Mouse (Mus musculus) intestine, embryonic 16.5 days (tissue): ENCODE data around the gene Stxbp5. TPM values are rescaled to one million over a fixed set of nuclear protein-coding genes. Genes with fewer than 3 reads are reported as not detected.

ENCODE experiments used
- ATAC-seq: fragments of 200-750 bp; cut with Nextera tagmentation; 2 replicates; pipeline ENCODE4 v1.8.0; 2017; ENCODE audit warnings: moderate TSS enrichment, moderate library complexity
- H3K27ac ChIP-seq: fragments of 300-500 bp; sonication (generic); 2 replicates; pipeline ENCODE4 v1.5.1; 2014; ENCODE audit warnings: mild to moderate bottlenecking, low read length
- H3K27me3 ChIP-seq: fragments of 300-500 bp; sonication (generic); replicated peaks from 2 replicates; pipeline ENCODE4 v1.6.1; 2014; ENCODE audit warnings: low read length, control low read depth, mixed read lengths; ENCODE audit not compliant: control insufficient read depth, insufficient read depth
- H3K36me3 ChIP-seq: fragments of 300-500 bp; sonication (generic); 2 replicates; pipeline ENCODE4 v1.6.1; 2014; ENCODE audit warnings: low read length, control low read depth; ENCODE audit not compliant: control insufficient read depth, insufficient read depth
- H3K4me1 ChIP-seq: fragments of 300-500 bp; sonication (generic); 2 replicates; pipeline ENCODE4 v1.6.1; 2014; ENCODE audit warnings: low read length, control low read depth, mixed read lengths; ENCODE audit not compliant: control insufficient read depth, insufficient read depth
- H3K4me2 ChIP-seq: fragments of 300-500 bp; sonication (generic); 2 replicates; pipeline ENCODE4 v1.6.1; 2014; ENCODE audit warnings: low read depth, low read length, control low read depth
- H3K4me3 ChIP-seq: fragments of 300-500 bp; sonication (generic); 2 replicates; pipeline ENCODE4 v1.5.1; 2014; ENCODE audit warnings: mild to moderate bottlenecking, low read length
- H3K9ac ChIP-seq: fragments of 300-500 bp; sonication (generic); 2 replicates; pipeline ENCODE4 v1.6.1; 2014; ENCODE audit warnings: low read depth, low read length
- H3K9me3 ChIP-seq: fragments of 300-500 bp; sonication (generic); 2 replicates; pipeline ENCODE4 v1.6.1; 2016; ENCODE audit warnings: low read length, control low read depth; ENCODE audit not compliant: control insufficient read depth
- WGBS: fragments of 180-500 bp; shearing (Covaris S2); extraction: QIAGEN DNeasy Blood & Tissue Kit; methylation state at CpG from one replicate; pipeline ENCODE4 v1.1.7; 2014; 5-methylcytosine and 5-hydroxymethylcytosine counted together
- polyA plus RNA-seq: library from polyadenylated mRNA; unstranded; fragments of >200 nt; fragmentation: Nextera tagmentation; extraction: Ambion mirVana; gene quantifications from 2 replicates; pipeline ENCODE4 v1.2.1, GENCODE M21; 2015

Stxbp5 gene
- polyA plus RNA-seq, 1 experiment from 2014 or later = 3.1 TPM

DNA sequence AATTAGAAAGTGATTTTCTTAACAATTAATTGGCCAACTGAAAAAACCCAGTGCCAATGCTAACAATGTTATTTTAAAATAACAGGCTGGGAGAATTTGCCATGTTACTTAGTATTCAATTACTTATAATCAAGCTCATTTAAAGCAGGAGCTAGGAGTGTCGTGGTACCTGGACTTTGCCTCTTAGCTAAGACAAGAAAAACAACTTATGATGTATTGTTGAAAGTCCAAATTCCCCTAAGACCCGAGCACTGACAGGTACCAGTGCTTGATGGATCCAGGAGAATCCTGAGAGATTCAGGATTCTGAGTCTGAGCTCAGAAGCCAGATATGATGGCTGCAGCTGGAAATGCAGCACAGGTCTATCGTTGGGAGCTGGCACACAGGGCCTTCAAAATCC is 71.1 kb downstream of the Stxbp5 start:
- Histone ChIP-seq H3K4me1 (no peaks in the 10 kb centered on the region), H3K4me3 (no peak overlapping the region), H3K9me3 (no peaks in the 10 kb centered on the region), H3K27me3 (no peaks in the 10 kb centered on the region), H3K27ac (no peak overlapping the region), H3K36me3 (no peaks in the 10 kb centered on the region), H3K4me2 (no peak overlapping the region), H3K9ac (no peak overlapping the region)
- no peak for ATAC-seq
- WGBS = 71% methylated on average over 3 of the region's 3 CpGs

DNA sequence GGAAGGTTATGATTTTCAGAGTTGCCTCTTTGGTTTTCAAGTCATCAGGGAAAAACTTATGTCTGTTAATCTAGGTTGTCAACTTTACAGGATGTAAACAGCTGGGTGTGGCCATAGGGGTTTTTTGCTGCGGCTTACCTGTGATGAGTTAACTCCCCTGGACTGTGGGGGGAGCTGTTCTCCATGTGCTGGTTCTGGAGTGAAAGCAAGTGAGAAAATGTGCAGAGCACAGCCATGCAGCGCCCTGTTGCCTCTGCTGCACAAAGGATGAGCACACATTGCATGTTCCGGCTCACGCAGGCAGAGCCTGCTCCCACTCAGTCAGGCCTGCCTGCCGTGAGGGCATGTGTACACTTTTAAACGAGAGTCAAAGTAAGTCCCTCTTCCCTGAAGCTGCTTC is 79.6 kb downstream of the Stxbp5 start:
- ATAC-seq = no peak
- Histone ChIP-seq H3K4me1 (no peaks in the 10 kb centered on the region), H3K4me3 (no peak overlapping the region), H3K36me3 (no peaks in the 10 kb centered on the region), H3K4me2 (no peak overlapping the region), H3K9me3 (no peaks in the 10 kb centered on the region), H3K27ac (no peak overlapping the region), H3K9ac (no peak overlapping the region), H3K27me3 (no peaks in the 10 kb centered on the region)
- WGBS = 57% methylated on average over 6 of the region's 6 CpGs

DNA sequence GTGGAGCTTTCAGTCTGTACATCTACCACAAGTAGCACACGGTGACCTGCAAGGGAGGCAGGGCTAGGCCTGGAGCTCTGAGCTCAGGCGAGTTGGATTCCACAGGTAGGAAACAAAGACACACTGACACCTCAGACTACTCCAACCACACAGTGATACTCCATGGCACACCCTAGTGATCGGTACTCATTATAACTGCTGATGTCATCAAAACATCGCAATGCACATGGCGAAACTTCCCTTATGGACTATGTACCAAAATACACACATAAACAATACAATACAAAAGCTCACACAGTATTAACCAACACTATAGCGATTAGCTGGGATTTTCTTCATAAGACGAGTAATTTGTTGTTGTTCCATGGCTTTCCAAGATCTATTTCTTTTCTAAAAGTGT is 82.3 kb downstream of the Stxbp5 start:
- Histone ChIP-seq H3K9me3 (no peaks in the 10 kb centered on the region), H3K4me1 (no peaks in the 10 kb centered on the region), H3K4me2 (no peak overlapping the region), H3K27ac (no peak overlapping the region), H3K36me3 (no peaks in the 10 kb centered on the region), H3K27me3 (no peaks in the 10 kb centered on the region), H3K4me3 (no peak overlapping the region), H3K9ac (no peak overlapping the region)
- no peak for ATAC-seq
- WGBS = 93% methylated on average over 7 of the region's 7 CpGs

DNA sequence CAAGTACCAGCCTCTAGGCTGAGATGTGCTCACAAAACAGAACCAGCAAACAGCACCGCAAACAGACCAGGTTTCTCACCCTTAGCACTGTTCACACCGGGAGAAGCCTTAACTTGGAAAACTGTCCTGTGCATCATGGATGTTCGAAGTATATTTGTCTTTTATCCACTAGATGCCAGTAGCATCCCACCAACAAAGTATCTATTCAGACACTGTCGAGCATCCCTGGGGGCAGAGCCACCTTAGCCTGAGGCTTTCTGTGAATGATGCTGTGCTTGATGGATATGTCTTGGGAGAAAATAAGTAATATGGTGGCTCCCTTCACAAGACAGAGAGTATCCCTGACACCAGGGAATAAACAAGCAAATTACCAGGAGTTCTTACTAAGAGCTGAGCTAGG is 87.0 kb downstream of the Stxbp5 start:
- Histone ChIP-seq H3K27ac (no peak overlapping the region), H3K4me1 (no peaks in the 10 kb centered on the region), H3K9ac (no peak overlapping the region), H3K36me3 (no peaks in the 10 kb centered on the region), H3K9me3 (no peaks in the 10 kb centered on the region), H3K4me3 (no peak overlapping the region), H3K27me3 (no peaks in the 10 kb centered on the region), H3K4me2 (no peak overlapping the region)
- no peak for ATAC-seq
- WGBS = 83% methylated on average over 4 of the region's 4 CpGs

DNA sequence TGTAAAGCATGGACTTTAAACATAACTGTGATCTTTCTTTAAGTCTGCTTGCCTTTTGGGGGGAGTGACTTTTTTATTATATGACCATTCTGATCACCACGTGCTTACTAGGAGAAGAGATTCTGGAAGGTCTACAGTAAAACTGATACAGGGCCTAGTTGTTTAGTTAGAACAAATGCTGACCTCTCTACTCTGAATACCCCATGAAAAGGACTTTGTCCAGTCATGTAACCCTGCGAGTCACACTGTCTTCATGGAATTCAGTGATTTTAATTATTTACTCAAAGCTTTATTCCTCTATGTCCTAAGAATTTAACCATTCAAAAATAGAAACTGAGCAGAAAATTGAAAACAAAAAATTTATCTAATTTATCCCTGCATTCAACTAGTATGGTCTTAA is 93.3 kb downstream of the Stxbp5 start:
- Histone ChIP-seq H3K27ac (no peak overlapping the region), H3K9me3 (no peaks in the 10 kb centered on the region), H3K9ac (no peak overlapping the region), H3K4me2 (no peak overlapping the region), H3K4me1 (no peaks in the 10 kb centered on the region), H3K36me3 (no peaks in the 10 kb centered on the region; the same call in 1 of the 2 replicates), H3K4me3 (no peak overlapping the region), H3K27me3 (no peaks in the 10 kb centered on the region)
- no peak for ATAC-seq
- 83% methylated on average over 2 of the region's 2 CpGs for WGBS

- no peak overlapping the region for H3K4me3 ChIP-seq
- H3K9ac ChIP-seq = no peak overlapping the region
- H3K9me3 ChIP-seq = no peaks in the 10 kb centered on the region
- no peak overlapping the region for H3K27ac ChIP-seq
- ATAC-seq = no peak
- H3K36me3 ChIP-seq = no peaks in the 10 kb centered on the region; the same call in 1 of the 2 replicates
- H3K4me2 ChIP-seq = no peak overlapping the region
- H3K4me1 ChIP-seq = 0 out of 2 replicates have a peak, but pooled peaks cover 3% of the 10 kb centered on the region
- no peaks in the 10 kb centered on the region for H3K27me3 ChIP-seq
- 62% methylated on average over 3 of the region's 3 CpGs for WGBS
These were observed 95.5 kb downstream of the Stxbp5 start for GRCm38 (mm10) chr10:9805341-9805740.

GRCm38 (mm10) chr10:9803126-9803525 is 97.8 kb downstream of the Stxbp5 start:
- Histone ChIP-seq H3K4me3 (no peak overlapping the region), H3K27ac (no peak overlapping the region), H3K9ac (no peak overlapping the region), H3K4me2 (no peak overlapping the region), H3K27me3 (no peaks in the 10 kb centered on the region), H3K36me3 (no peaks in the 10 kb centered on the region), H3K9me3 (no peaks in the 10 kb centered on the region), H3K4me1 (0 out of 2 replicates have a peak, but pooled peaks cover 3% of the 10 kb centered on the region)
- no peak for ATAC-seq
- whole genome bisulfite sequencing = 66% methylated on average over 2 of the region's 2 CpGs

- no peak overlapping the region for H3K4me2 ChIP-seq
- 71% methylated on average over 1 of the region's 1 CpGs for WGBS
- peak; percentile 75 for ATAC-seq
- peaks cover 5% of the 10 kb centered on the region; the same call in 1 of the 2 replicates for H3K36me3 ChIP-seq
- no peak overlapping the region for H3K27ac ChIP-seq
- no peaks in the 10 kb centered on the region for H3K27me3 ChIP-seq
- H3K4me3 ChIP-seq = no peak overlapping the region
- no peaks in the 10 kb centered on the region for H3K9me3 ChIP-seq
- H3K4me1 ChIP-seq = 0 out of 2 replicates have a peak, but pooled peaks cover 3% of the 10 kb centered on the region
- H3K9ac ChIP-seq = no peak overlapping the region
These were observed 99.3 kb downstream of the Stxbp5 start for GRCm38 (mm10) chr10:9801571-9801970.

DNA sequence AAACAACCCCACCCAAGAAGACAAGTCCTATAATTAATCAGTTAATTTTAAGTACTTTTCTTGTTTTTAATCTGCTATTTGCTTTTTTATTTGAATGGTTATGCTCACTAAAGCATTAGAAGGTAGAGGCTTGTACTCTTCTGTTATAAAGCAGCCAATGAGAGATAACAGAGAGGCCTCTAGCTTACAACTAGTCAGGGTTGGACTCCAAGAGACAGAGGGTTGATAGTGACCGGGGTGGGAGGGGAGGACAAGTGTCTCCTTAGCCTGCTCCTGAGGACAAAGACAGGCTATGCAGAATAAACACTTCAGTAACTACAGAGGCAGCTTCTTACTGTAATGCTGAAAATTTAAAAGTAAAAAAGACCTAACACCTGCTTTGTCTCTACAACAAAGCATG is 101.8 kb downstream of the Stxbp5 start:
- Histone ChIP-seq H3K4me1 (0 out of 2 replicates have a peak, but pooled peaks cover 3% of the 10 kb centered on the region), H3K27ac (no peak overlapping the region), H3K9ac (no peak overlapping the region), H3K36me3 (peaks cover 5% of the 10 kb centered on the region; the same call in 1 of the 2 replicates), H3K9me3 (no peaks in the 10 kb centered on the region), H3K4me2 (no peak overlapping the region), H3K27me3 (no peaks in the 10 kb centered on the region), H3K4me3 (no peak overlapping the region)
- 79% methylated on average over 1 of the region's 1 CpGs for WGBS
- ATAC-seq = no peak

DNA sequence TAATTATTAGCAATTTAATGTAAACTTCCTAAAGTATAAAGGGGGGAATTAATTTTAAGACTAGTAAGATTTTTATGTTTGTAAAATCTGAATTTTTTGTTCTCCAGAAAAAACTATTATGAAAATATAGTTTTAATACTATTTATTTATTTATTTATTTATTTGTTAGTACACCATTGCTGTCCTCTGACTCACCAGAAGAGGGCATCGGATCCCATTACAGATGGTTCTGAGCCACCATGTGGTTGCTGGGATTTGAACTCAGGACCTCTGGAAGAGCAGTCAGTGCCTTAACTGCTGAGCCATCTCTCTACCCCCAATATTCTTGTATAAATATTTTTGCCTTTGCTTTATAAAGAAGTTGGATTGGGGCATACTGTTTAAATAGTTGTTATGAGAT is 104.5 kb downstream of the Stxbp5 start:
- 92% methylated on average over 1 of the region's 1 CpGs for WGBS
- no peaks in the 10 kb centered on the region for H3K27me3 ChIP-seq
- no peaks in the 10 kb centered on the region for H3K9me3 ChIP-seq
- no peak overlapping the region for H3K9ac ChIP-seq
- H3K4me2 ChIP-seq = no peak overlapping the region
- H3K36me3 ChIP-seq = peaks cover 5% of the 10 kb centered on the region; the same call in 1 of the 2 replicates
- ATAC-seq = no peak
- no peak overlapping the region for H3K4me3 ChIP-seq
- H3K4me1 ChIP-seq = no peaks in the 10 kb centered on the region
- no peak overlapping the region for H3K27ac ChIP-seq
